Mouse (Mus musculus): ENCODE data around the gene Minar1. TPM values are rescaled to one million over a fixed set of nuclear protein-coding genes. Genes with fewer than 3 reads are reported as not detected.

Gene Minar1
- polyA plus RNA-seq (2016; fragmentation: Nextera tagmentation; extraction: Ambion mirVana): 0.18 and 0.37 TPM in 2 replicates

DNA sequence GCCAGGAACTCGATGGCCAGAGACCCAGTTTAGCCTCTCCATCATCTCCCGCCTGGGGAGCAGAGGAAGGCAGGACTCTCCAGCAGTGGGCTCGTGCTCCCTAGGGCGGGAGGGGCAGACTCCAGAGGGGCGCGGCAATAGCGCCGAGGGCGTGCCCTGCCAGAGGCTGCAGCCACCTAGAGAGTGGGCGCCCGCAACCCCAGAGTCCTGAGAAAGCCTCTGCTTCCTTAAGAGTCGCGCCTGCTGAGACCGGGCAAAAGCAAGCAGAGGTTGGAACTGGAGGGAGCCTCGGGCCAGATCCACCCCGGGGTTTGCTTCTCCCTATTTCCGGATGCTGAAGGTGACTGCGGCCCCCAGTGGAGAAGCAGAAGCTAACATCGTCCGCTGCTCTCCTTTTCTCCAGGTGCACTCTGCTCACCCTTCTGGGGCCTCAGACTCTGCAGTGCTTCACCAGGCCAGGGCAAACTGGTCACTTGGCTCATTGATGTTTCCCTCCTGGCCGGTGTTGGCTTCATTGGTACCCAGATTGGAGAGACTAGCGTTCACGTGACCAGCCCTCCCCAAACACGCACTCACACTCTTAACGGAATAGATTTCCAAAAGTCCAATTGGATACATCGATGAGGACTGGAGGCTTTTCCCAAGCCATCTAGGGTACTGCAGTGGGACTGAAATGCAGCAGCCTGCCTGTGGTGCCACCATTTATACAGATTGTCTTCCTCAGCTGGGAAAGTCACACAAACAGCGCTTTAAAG, at the start of gene Minar1:
Gene Minar1 (minus strand): TSS at position 120 of the 755 bp plus-strand sequence.
- peak within 1 kb of the TSS; percentile 54 for H3K4me3 ChIP-seq
- H3K4me2 ChIP-seq (replicated peaks): peak within 1 kb of the TSS; percentile 96
- H3K27me3 ChIP-seq: peaks cover 55% of the 10 kb centered on the region
- H3K27ac ChIP-seq (replicated peaks): no peak within 1 kb of the TSS
- ATAC-seq (ENCODE audit: low FRiP score, low read depth): peak; percentile 83
- H3K9ac ChIP-seq (replicated peaks): peak within 1 kb of the TSS; percentile 66
- no peaks in the 10 kb centered on the region for H3K9me3 ChIP-seq
- H3K36me3 ChIP-seq: no peaks in the 10 kb centered on the region
- WGBS: under 1% methylated on average over 27 of the region's 27 CpGs
- peaks cover 14% of the 10 kb centered on the region for H3K4me1 ChIP-seq

GRCm38 (mm10) chr9:89669878-89670277, 47.0 kb upstream of the Minar1 start:
- Histone ChIP-seq H3K27ac (replicated peaks) (no peak overlapping the region), H3K27me3 (no peaks in the 10 kb centered on the region), H3K4me2 (replicated peaks) (no peak overlapping the region), H3K36me3 (no peaks in the 10 kb centered on the region), H3K4me1 (no peaks in the 10 kb centered on the region), H3K9ac (replicated peaks) (no peak overlapping the region), H3K9me3 (no peaks in the 10 kb centered on the region), H3K4me3 (no peak overlapping the region)
- no peak for ATAC-seq (ENCODE audit: low FRiP score, low read depth)
- 78% methylated on average over 4 of the region's 4 CpGs for WGBS

GRCm38 (mm10) chr9:89667306-89667942, 44.5 kb upstream of the Minar1 start:
- H3K4me3 ChIP-seq: no peak overlapping the region
- no peaks in the 10 kb centered on the region for H3K27me3 ChIP-seq
- no peaks in the 10 kb centered on the region for H3K4me1 ChIP-seq
- H3K27ac ChIP-seq (replicated peaks): no peak overlapping the region
- H3K4me2 ChIP-seq (replicated peaks): no peak overlapping the region
- no peak for ATAC-seq (ENCODE audit: low FRiP score, low read depth)
- WGBS: 80% methylated on average over 4 of the region's 4 CpGs
- no peaks in the 10 kb centered on the region for H3K36me3 ChIP-seq
- no peak overlapping the region for H3K9ac ChIP-seq (replicated peaks)
- no peaks in the 10 kb centered on the region for H3K9me3 ChIP-seq

DNA sequence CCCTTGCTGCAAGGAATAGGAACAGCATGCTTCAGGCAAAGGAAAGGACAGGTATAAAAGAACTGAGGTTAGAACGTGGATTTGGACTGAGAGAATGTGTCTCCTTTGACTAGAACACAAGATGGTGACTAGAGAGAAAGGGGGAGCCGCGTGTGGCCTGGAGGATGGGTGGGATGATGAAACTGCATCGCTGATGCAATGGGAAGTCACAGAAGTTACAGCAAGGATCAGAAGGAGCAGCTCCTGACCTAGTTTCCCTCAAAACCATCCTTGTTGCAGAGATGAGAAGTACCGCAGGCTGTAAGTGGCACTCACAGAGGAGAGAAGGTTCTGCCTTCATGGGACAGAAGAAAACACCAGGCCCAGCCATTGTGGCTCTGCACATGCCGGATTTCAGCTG, 28.0 kb upstream of the Minar1 start:
- 87% methylated on average over 6 of the region's 6 CpGs for WGBS
- Histone ChIP-seq H3K4me2 (replicated peaks) (no peak overlapping the region), H3K9me3 (no peaks in the 10 kb centered on the region), H3K4me1 (no peaks in the 10 kb centered on the region), H3K27ac (replicated peaks) (no peak overlapping the region), H3K9ac (replicated peaks) (no peak overlapping the region), H3K36me3 (no peaks in the 10 kb centered on the region), H3K4me3 (no peak overlapping the region), H3K27me3 (no peaks in the 10 kb centered on the region)
- no peak for ATAC-seq (ENCODE audit: low FRiP score, low read depth)

DNA sequence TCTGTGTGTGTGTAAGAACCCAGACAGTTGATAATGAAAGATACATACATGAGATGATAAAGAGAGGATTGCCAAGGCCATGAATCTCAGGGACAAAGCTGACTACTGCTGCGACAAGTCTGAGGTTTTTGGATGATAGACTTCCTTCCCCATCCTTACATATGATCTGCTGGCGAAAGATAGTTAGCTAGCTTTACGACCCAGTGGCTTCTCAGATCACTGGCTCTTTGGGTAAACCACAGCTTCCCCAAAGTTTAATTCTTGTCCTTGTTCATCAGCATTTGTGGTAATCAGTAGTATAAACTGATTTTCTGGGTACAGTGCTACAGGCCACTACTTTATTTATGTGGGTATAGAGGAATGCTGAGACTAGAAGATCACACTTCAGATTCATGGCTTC, 14.5 kb upstream of the Minar1 start:
- no peak overlapping the region for H3K4me3 ChIP-seq
- no peaks in the 10 kb centered on the region for H3K27me3 ChIP-seq
- no peak overlapping the region for H3K4me2 ChIP-seq (replicated peaks)
- no peaks in the 10 kb centered on the region for H3K9me3 ChIP-seq
- H3K36me3 ChIP-seq: no peaks in the 10 kb centered on the region
- H3K9ac ChIP-seq (replicated peaks): no peak overlapping the region
- 90% methylated on average over 3 of the region's 3 CpGs for WGBS
- H3K27ac ChIP-seq (replicated peaks): no peak overlapping the region
- no peaks in the 10 kb centered on the region for H3K4me1 ChIP-seq
- ATAC-seq (ENCODE audit: low FRiP score, low read depth): no peak

GRCm38 (mm10) chr9:89622296-89623005, 474 bp downstream of the Minar1 start:
- Histone ChIP-seq H3K27me3 (peaks cover 60% of the 10 kb centered on the region), H3K4me3 (peak overlapping the region; percentile 54), H3K36me3 (no peaks in the 10 kb centered on the region), H3K9me3 (no peaks in the 10 kb centered on the region), H3K9ac (replicated peaks) (peak overlapping the region; percentile 66), H3K4me1 (peaks cover 14% of the 10 kb centered on the region), H3K27ac (replicated peaks) (no peak overlapping the region), H3K4me2 (replicated peaks) (peak overlapping the region; percentile 96)
- peak; percentile 64 for ATAC-seq (ENCODE audit: low FRiP score, low read depth)
- under 1% methylated on average over 37 of the region's 42 CpGs for WGBS

DNA sequence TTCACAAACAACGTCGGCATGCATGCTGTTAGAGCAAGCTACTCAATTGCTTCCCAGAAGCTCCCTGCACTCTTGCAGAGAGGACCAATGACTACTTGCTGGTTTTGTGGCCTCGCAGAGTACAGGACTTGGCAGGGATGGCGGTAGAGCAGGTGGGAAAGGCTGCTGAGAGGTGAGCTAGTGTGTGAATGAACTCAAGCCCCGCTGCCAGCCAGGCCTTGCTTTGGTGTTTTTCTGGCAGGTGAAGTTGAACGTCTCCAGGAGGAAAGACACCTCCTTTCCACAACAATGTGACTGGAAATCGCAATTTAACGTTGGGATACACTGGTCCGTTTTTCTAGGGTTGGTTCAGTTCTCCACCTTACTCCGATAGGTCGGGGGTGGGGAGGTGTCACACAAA, 1.2 kb downstream of the Minar1 start:
- Histone ChIP-seq H3K36me3 (no peaks in the 10 kb centered on the region), H3K4me1 (peaks cover 14% of the 10 kb centered on the region), H3K4me3 (peak overlapping the region; percentile 54), H3K9me3 (no peaks in the 10 kb centered on the region), H3K9ac (replicated peaks) (no peak overlapping the region), H3K4me2 (replicated peaks) (peak overlapping the region; percentile 96), H3K27me3 (peaks cover 60% of the 10 kb centered on the region), H3K27ac (replicated peaks) (no peak overlapping the region)
- 4% methylated on average over 11 of the region's 11 CpGs for WGBS
- ATAC-seq (ENCODE audit: low FRiP score, low read depth): no peak

GRCm38 (mm10) chr9:89620347-89620746, 2.6 kb downstream of the Minar1 start:
- no peak overlapping the region for H3K4me2 ChIP-seq (replicated peaks)
- WGBS: 12% methylated on average over 6 of the region's 6 CpGs
- H3K27ac ChIP-seq (replicated peaks): no peak overlapping the region
- ATAC-seq (ENCODE audit: low FRiP score, low read depth): no peak
- H3K9me3 ChIP-seq: no peaks in the 10 kb centered on the region
- peaks cover 59% of the 10 kb centered on the region for H3K27me3 ChIP-seq
- no peak overlapping the region for H3K9ac ChIP-seq (replicated peaks)
- H3K4me3 ChIP-seq: no peak overlapping the region
- H3K4me1 ChIP-seq: peaks cover 14% of the 10 kb centered on the region
- H3K36me3 ChIP-seq: no peaks in the 10 kb centered on the region

- H3K36me3 ChIP-seq: no peaks in the 10 kb centered on the region
- ATAC-seq (ENCODE audit: low FRiP score, low read depth): 0 out of 2 replicates have a peak, but pooled peaks have one; percentile 36
- no peak overlapping the region for H3K27ac ChIP-seq (replicated peaks)
- H3K9me3 ChIP-seq: no peaks in the 10 kb centered on the region
- peaks cover 25% of the 10 kb centered on the region for H3K27me3 ChIP-seq
- H3K4me3 ChIP-seq: no peak overlapping the region
- no peak overlapping the region for H3K4me2 ChIP-seq (replicated peaks)
- 98% methylated on average over 2 of the region's 2 CpGs for WGBS
- H3K4me1 ChIP-seq: 0 out of 2 replicates have a peak, but pooled peaks cover 5% of the 10 kb centered on the region
- no peak overlapping the region for H3K9ac ChIP-seq (replicated peaks)
Measured at GRCm38 (mm10) chr9:89616946-89617345, 6.0 kb downstream of the Minar1 start.

DNA sequence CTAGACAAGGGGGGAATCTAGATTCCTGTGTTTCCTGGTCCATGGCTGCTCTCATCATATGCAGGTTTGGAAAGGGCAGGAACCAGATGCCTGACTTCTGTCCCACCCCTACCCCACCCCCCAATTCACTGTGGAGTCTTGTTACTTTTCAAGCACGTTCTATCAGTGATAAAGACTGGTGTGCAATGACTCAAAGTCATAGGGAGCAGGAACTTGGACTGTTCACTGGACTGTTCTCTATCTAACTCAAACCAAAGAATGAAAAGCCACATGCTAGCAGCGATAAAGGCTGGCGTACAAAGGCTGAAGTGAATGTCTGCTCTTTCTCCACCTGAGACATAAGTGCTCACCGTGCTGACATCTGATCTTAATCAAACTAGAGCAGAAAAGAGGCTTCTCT, 12.3 kb downstream of the Minar1 start:
- no peak overlapping the region for H3K4me3 ChIP-seq
- no peak for ATAC-seq (ENCODE audit: low FRiP score, low read depth)
- 0 out of 2 replicates have a peak, but pooled peaks cover 3% of the 10 kb centered on the region for H3K4me1 ChIP-seq
- H3K9ac ChIP-seq (replicated peaks): no peak overlapping the region
- no peaks in the 10 kb centered on the region for H3K9me3 ChIP-seq
- no peaks in the 10 kb centered on the region for H3K36me3 ChIP-seq
- 73% methylated on average over 4 of the region's 4 CpGs for WGBS
- no peaks in the 10 kb centered on the region for H3K27me3 ChIP-seq
- no peak overlapping the region for H3K27ac ChIP-seq (replicated peaks)
- H3K4me2 ChIP-seq (replicated peaks): no peak overlapping the region

- 71% methylated on average over 7 of the region's 7 CpGs for WGBS
- H3K4me2 ChIP-seq (replicated peaks): no peak overlapping the region
- H3K9ac ChIP-seq (replicated peaks): no peak overlapping the region
- H3K36me3 ChIP-seq: no peaks in the 10 kb centered on the region
- no peak overlapping the region for H3K4me3 ChIP-seq
- no peaks in the 10 kb centered on the region for H3K27me3 ChIP-seq
- 0 out of 2 replicates have a peak, but pooled peaks cover 3% of the 10 kb centered on the region for H3K4me1 ChIP-seq
- H3K9me3 ChIP-seq: no peaks in the 10 kb centered on the region
- H3K27ac ChIP-seq (replicated peaks): no peak overlapping the region
- no peak for ATAC-seq (ENCODE audit: low FRiP score, low read depth)
Measured at GRCm38 (mm10) chr9:89607321-89607720, 15.6 kb downstream of the Minar1 start.

DNA sequence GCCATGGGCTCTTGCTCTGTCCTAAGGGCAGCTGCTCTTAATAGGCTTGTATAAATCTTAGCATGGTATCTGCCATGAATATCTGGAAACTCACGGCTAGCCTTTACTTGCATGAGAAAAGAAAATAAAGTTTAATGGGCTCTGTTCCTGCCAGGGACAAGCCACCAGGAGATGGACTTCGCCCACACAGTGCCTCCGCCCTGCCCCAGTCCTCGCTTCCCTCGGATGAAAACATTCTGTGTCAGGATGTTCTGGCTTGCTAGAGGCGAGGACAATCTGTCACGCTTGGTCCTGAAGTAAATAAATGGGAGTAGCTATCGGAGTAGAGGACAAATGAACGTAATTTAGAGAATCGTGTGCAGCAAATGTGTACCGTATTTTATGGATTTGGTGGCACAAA, 16.7 kb downstream of the Minar1 start:
- H3K27ac ChIP-seq (replicated peaks): no peak overlapping the region
- H3K27me3 ChIP-seq: no peaks in the 10 kb centered on the region
- ATAC-seq (ENCODE audit: low FRiP score, low read depth): no peak
- 87% methylated on average over 11 of the region's 11 CpGs for whole genome bisulfite sequencing
- no peaks in the 10 kb centered on the region for H3K9me3 ChIP-seq
- no peak overlapping the region for H3K9ac ChIP-seq (replicated peaks)
- H3K4me1 ChIP-seq: no peaks in the 10 kb centered on the region
- H3K4me3 ChIP-seq: no peak overlapping the region
- no peaks in the 10 kb centered on the region for H3K36me3 ChIP-seq
- H3K4me2 ChIP-seq (replicated peaks): no peak overlapping the region

All from midbrain, embryonic 12.5 days (tissue).